Mouse (Mus musculus) gastrocnemius, postnatal 36 days (tissue): ENCODE measurements around the gene Slc25a13. TPM values are rescaled to one million over a fixed set of nuclear protein-coding genes. Genes with fewer than 3 reads are reported as not detected.

Source experiments
- DNase-seq, 2 experiments: peaks; one replicate each; pipeline ENCODE4 v3.0.0; 2022
- intact Hi-C: fragments of 180-260 bp; cut with DNase I; formaldehyde crosslinking; loops from one replicate; pipeline ENCODE4 v1.15.1; 2025
- total RNA-seq, 2 experiments: library from RNA; stranded (reverse); gene quantifications; 2 replicates each; pipeline ENCODE4 v1.2.3; 2021

Gene Slc25a13
- total RNA-seq, 2 experiments from 2014 or later = 0.74 to 0.84 TPM

GRCm38 (mm10) chr6:6173166-6173934 is 43.6 kb downstream of the Slc25a13 start:
- DNase-seq = no peak
- intact Hi-C loops = no loop called here

DNA sequence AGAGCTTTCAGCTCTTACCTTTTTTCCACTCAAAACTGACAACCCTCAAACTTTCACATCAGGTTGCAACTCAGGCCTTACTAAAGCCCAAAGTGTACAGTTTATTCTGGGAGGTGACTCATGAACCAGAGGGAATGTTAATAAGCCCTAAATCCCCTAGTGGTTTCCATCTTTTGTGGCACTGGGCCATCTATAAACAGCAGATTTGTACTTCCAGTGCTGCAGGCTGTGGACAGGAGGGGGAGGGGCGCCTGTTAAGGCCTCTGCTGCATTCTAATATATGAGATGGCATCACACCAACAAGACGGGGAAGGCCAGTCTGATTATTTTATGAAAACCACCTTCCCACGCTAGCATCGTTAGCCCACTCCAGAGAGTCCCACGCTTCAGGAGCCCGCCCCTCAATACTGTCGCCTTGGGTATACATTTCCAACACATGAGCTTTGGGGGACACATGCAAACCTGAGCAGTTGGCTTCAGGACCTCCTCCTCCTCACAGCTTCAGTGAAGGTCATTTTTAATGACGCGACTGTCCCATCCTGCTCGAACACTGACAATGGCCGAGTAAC is 48.3 kb downstream of the Slc25a13 start:
- intact Hi-C loops = no loop called here
- no peak for DNase-seq

- intact Hi-C loops = no loop called here
- DNase-seq = no peak
These were observed 49.4 kb downstream of the Slc25a13 start for GRCm38 (mm10) chr6:6167339-6168126.

GRCm38 (mm10) chr6:6162993-6163623 is 53.9 kb downstream of the Slc25a13 start:
- intact Hi-C loops = no loop called here

DNA sequence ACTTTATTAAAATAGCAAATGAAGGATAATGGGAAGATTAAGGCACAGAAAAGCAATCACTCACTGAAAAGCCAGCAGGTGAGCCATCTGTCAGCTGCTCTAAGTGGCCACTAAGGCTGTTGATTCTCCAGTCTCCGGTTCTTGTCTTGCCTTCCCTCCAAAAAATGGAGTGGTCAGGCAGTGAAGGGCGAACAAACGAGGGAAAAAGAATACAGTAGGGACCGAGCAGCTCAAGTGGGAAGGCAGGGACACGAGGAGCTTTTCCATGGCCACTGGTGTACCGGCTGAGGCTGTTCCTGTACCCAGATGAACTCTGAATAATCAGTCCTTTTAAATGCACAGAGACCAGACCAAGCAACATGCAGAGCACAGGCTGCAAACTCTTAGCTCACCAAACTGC is 54.8 kb downstream of the Slc25a13 start:
- intact Hi-C loops = no loop called here
- no peak for DNase-seq

More at GRCm38 (mm10) chr6:6162993-6163623, 53.9 kb downstream of the Slc25a13 start:
- DNase-seq = no peak

- intact Hi-C loops = no loop called here
- DNase-seq = no peak
These were observed 56.1 kb downstream of the Slc25a13 start for GRCm38 (mm10) chr6:6160645-6161426.

- intact Hi-C loops = no loop called here
These were observed 57.6 kb downstream of the Slc25a13 start for GRCm38 (mm10) chr6:6159221-6159859.

DNA sequence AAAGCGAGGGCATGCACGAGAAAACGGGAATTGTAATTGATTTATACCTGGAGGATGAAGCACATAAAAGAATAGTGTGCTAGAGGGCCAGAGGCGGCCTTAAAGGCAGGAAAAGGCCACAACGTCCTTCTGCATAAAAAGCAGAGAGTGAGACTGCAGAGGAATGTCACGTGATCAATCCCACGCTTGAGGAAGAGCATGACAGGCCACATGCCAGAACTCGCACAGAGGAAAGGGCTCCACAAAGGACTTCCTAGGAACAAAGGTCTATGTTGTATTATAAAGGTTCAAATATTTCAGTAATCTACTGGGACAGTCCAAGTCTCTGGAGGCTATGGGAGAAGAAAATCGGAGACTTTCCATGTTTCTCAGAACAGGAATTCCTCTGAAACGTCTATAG is 63.5 kb downstream of the Slc25a13 start:
- DNase-seq = no peak
- intact Hi-C loops = no loop called here

More at GRCm38 (mm10) chr6:6159221-6159859, 57.6 kb downstream of the Slc25a13 start:
- no peak for DNase-seq

GRCm38 (mm10) chr6:6150811-6151210 is 66.2 kb downstream of the Slc25a13 start:
- intact Hi-C loops = no loop called here
- no peak for DNase-seq

- intact Hi-C loops = no loop called here
- DNase-seq = no peak
These were observed 67.2 kb downstream of the Slc25a13 start for GRCm38 (mm10) chr6:6149751-6150150.

DNA sequence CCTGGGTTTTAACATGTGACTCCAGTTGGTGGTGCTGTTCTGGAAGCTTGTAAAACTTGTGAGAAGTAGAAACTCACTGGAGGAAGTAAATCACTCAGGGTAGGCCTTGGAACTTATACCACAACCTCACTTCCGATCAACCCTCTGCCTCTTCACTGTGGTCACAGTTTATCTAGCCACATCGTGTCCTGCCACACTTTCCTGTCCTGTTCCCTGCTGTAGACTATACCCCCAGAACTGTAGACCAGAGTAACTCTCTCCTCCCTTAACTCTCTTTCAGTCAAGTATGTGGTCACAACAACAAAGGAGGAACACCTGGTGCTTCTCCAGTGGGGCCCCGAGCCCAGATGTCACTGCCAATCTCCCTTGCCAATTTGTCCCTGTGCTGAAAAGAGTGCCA is 67.6 kb downstream of the Slc25a13 start:
- intact Hi-C loops = no loop called here
- no peak for DNase-seq

DNA sequence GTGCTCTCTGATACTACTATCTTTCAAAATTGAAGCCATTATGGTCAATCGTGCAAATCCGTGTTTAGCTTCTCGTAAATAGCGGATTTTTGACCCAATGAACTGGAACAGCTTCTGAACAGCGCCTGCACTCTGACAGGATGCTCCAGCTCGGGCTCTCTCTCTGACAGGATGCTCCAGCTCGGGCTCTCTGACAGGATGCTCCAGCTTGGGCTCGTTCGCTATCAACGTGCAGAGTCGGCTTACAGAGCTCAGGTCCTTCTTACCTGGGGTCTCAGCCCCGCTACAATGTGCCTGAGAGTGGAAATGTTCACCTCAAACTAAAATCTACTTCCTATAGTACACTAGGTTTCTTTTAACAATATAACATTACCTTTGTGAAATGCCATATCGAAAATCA is 71.6 kb downstream of the Slc25a13 start:
- intact Hi-C loops = no loop called here
- DNase-seq = no peak

- intact Hi-C loops = no loop called here
- no peak for DNase-seq
These were observed 73.4 kb downstream of the Slc25a13 start for GRCm38 (mm10) chr6:6143525-6143924.

DNA sequence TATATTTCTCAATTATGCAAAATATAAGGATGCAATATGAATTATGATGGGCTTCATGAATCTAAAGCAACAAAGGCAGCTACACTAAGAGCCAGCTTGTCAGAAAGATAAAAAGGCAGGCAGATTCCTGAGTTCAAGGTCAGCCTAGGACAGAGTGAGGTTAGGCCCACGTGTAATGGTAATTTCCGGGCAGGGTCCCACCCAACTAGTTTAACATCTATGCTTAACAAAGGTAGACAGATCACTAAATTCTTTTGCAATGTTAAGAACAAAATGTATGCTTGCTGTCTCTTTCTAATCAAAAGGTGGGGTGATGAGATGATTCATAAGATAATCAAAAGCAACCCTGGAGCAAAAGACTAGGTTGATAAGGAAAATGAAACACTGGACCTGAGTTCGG is 76.6 kb downstream of the Slc25a13 start:
- DNase-seq = no peak

DNA sequence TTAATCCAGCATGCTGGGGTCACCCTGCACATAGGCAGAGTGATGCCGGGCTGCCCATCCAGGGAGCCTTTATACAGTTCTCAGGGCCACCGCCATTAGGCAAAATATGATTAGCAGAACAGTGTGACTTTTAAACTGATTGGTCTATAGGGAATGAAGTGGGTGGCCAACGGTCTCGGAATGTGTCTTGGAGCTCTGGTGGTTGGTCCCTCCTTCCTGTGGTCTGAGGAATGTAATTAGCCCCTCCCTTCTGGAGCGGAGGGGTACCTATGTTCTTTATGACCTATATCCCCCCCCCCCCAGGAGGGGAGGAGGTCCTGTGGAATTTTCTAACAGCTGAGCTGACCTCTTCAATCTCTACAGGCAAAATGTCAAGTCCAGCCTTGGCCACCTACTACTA is 77.9 kb downstream of the Slc25a13 start:
- intact Hi-C loops = no loop called here
- no peak for DNase-seq

More for the DNA sequence above, 76.6 kb downstream of the Slc25a13 start:
- intact Hi-C loops = no loop called here

DNA sequence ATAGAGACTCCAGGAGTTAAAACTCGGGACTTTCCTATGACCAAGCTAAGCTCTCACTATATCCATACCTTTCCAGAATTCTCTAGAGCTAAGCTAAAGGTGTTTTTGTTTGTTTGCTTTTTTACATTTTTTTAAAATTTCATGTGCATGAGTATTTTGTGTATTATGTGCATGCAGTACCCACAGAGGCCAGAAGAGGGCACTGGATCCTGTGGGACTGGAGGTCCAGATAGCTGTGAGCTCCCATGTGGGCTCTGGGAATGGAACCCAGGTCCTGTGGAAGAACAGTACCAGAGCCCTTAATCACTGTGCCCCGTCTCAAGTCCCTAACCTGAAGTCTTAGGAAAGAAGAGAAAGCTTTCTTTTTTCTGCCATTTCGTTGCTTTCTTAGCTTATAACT is 80.2 kb downstream of the Slc25a13 start:
- intact Hi-C loops = no loop called here

GRCm38 (mm10) chr6:6134935-6135334 is 82.0 kb downstream of the Slc25a13 start:
- no peak for DNase-seq
- intact Hi-C loops = no loop called here

More for the DNA sequence above, 80.2 kb downstream of the Slc25a13 start:
- DNase-seq = no peak

- no peak for DNase-seq
- intact Hi-C loops = no loop called here
These were observed 83.4 kb downstream of the Slc25a13 start for GRCm38 (mm10) chr6:6133556-6134050.

DNA sequence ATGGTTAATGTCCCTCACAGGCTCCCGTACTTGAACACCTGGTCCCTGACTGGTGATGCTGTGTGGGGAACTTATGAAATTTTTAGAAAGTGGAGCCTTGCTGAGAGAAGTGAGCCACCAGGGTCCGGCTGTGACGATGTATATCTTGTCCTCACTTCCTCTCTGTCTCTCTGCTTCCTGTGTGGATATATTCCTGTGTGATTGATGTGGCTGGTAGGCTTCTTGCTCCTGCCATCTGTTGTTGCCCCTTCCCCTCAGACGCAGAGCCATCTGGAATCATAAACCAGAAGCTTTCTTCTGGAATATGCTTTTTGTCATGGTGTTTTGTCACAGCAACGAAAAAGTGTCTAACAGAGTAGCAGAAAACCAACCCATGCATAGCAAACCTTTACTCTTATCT is 84.9 kb downstream of the Slc25a13 start:
- no peak for DNase-seq
- intact Hi-C loops = no loop called here
